Mouse (Mus musculus) midbrain, embryonic 11.5 days (tissue): Measurements from ENCODE around the gene Asdurf. TPM values are rescaled to one million over a fixed set of nuclear protein-coding genes. Genes with fewer than 3 reads are reported as not detected.

Experiments used
- ATAC-seq: fragments of 200-750 bp; cut with Nextera tagmentation; 2 replicates; pipeline ENCODE4 v1.8.0; 2017; ENCODE audit warnings: moderate TSS enrichment, moderate library complexity; ENCODE audit not compliant: low FRiP score
- DNase-seq: peaks from one replicate; pipeline ENCODE4 v3.0.0; 2015; ENCODE audit warnings: low spot score; ENCODE audit errors: missing footprints
- H3K27ac ChIP-seq: fragments of 300-500 bp; sonication (generic); 2 replicates; pipeline ENCODE4 v1.5.1; 2014; ENCODE audit warnings: low read depth, low read length
- H3K27me3 ChIP-seq: fragments of 300-500 bp; sonication (generic); 2 replicates; pipeline ENCODE4 v1.6.1; 2014; ENCODE audit warnings: mild to moderate bottlenecking, low read length, moderate library complexity, mixed read lengths; ENCODE audit not compliant: control insufficient read depth, insufficient read depth
- H3K36me3 ChIP-seq: fragments of 300-500 bp; sonication (generic); 2 replicates; pipeline ENCODE4 v1.6.1; 2014; ENCODE audit warnings: mild to moderate bottlenecking, low read length, moderate library complexity, mixed read lengths; ENCODE audit not compliant: control insufficient read depth, insufficient read depth
- H3K4me1 ChIP-seq: fragments of 300-500 bp; sonication (generic); 2 replicates; pipeline ENCODE4 v1.6.1; 2014; ENCODE audit warnings: low read length; ENCODE audit not compliant: control insufficient read depth, insufficient read depth
- H3K4me2 ChIP-seq: fragments of 300-500 bp; sonication (generic); 2 replicates; pipeline ENCODE4 v1.6.1; 2014; ENCODE audit warnings: mild to moderate bottlenecking, moderate library complexity
- H3K4me3 ChIP-seq: fragments of 300-500 bp; sonication (generic); 2 replicates; pipeline ENCODE4 v1.5.1; 2014; ENCODE audit warnings: low read depth, low read length
- H3K9ac ChIP-seq: fragments of 300-500 bp; sonication (generic); 2 replicates; pipeline ENCODE4 v1.6.1; 2014; ENCODE audit warnings: low read length
- H3K9me3 ChIP-seq: fragments of 300-500 bp; sonication (generic); 2 replicates; pipeline ENCODE4 v1.6.1; 2016; ENCODE audit warnings: low read length; ENCODE audit not compliant: control insufficient read depth
- WGBS: fragments of 180-500 bp; shearing (Covaris S2); extraction: QIAGEN DNeasy Blood & Tissue Kit; methylation state at CpG from one replicate; pipeline ENCODE4 v1.1.7; 2014; 5-methylcytosine and 5-hydroxymethylcytosine counted together
- polyA plus RNA-seq: library from polyadenylated mRNA; unstranded; fragments of >200 nt; fragmentation: Nextera tagmentation; extraction: Ambion mirVana; gene quantifications from 2 replicates; pipeline ENCODE4 v1.2.1, GENCODE M21; 2014

The Asdurf gene
- polyA plus RNA-seq, 1 experiment from 2014 or later, result 5.9 TPM

GRCm38 (mm10) chr1:53300506-53300905 lies 51.9 kb downstream of the Asdurf start:
- H3K27me3 ChIP-seq, result no peaks in the 10 kb centered on the region
- no peak overlapping the region for H3K4me3 ChIP-seq
- no peak overlapping the region for H3K4me2 ChIP-seq
- H3K9ac ChIP-seq, result no peak overlapping the region
- no peaks in the 10 kb centered on the region for H3K36me3 ChIP-seq
- peaks cover 6% of the 10 kb centered on the region; the same call in 1 of the 2 replicates for H3K4me1 ChIP-seq
- H3K9me3 ChIP-seq, result no peaks in the 10 kb centered on the region
- ATAC-seq (no peak), DNase-seq (no peak)
- H3K27ac ChIP-seq, result no peak overlapping the region
- 94% methylated on average over 4 of the region's 4 CpGs for WGBS

Other genes starting within 250 kb of the Asdurf start
- gene 1700019A02Rik, start 165.0 kb downstream of the Asdurf start, polyA plus RNA-seq, result 0.30 TPM in 1 of 2 replicates, not detected in the other
- gene Pms1, start 55.6 kb downstream of the Asdurf start, polyA plus RNA-seq, result 22.5 and 25.6 TPM in 2 replicates
- 104 and 111 TPM in 2 replicates for gene Ormdl1, start 55.5 kb downstream of the Asdurf start, polyA plus RNA-seq
- gene Gm28778, start 55.5 kb downstream of the Asdurf start, polyA plus RNA-seq, result not detected in 2 replicates
- 33.6 and 35.7 TPM in 2 replicates for gene Osgepl1, start 39.0 kb downstream of the Asdurf start, polyA plus RNA-seq
- 0.82 and 2.0 TPM in 2 replicates for gene Gm28551, start within 50 bp of the Asdurf start, polyA plus RNA-seq
- 107 and 127 TPM in 2 replicates for gene Asnsd1, start 133 bp upstream of the Asdurf start, polyA plus RNA-seq